Mouse (Mus musculus): ENCODE measurements around the gene Arrdc2. TPM values are rescaled to one million over a fixed set of nuclear protein-coding genes. Genes with fewer than 3 reads are reported as not detected.

Arrdc2 gene
- total and polyA plus RNA-seq, 3 experiments, result 13.1 to 22.5 TPM; not detected in 1

GRCm38 (mm10) chr8:70800648-70801047 lies 38.9 kb downstream of the Arrdc2 start:
- no peak overlapping the region for H3K9ac ChIP-seq (ENCODE audit: control insufficient read depth, low read depth, low read length, poor library complexity, severe bottlenecking)
- H3K79me2 ChIP-seq (ENCODE audit: control insufficient read depth, insufficient read depth, low read length, poor library complexity), result no peaks in the 10 kb centered on the region; the same call in 1 of the 2 replicates
- peaks cover 0 to 6% of the 10 kb centered on the region in 2 experiments; a peak in 1 of 4 replicates for H3K36me3 ChIP-seq (ENCODE audit: control insufficient read depth in 1 of 2, insufficient read depth in 2 of 2, low read length in 2 of 2)
- TF ChIP-seq MAFK (IDR thresholded peaks at IDR 0.05; ENCODE audit: borderline replicate concordance, low read depth, low read length) (no peak), USF2 (IDR thresholded peaks at IDR 0.05; ENCODE audit: borderline replicate concordance in 1 of 2, insufficient read depth in 1 of 2, low read depth in 1 of 2, low read length in 2 of 2) (no peak), POLR2A (IDR thresholded peaks at IDR 0.05; ENCODE audit: control insufficient read depth in 1 of 2, insufficient read depth in 1 of 2, low read depth in 1 of 2, low read length in 2 of 2, poor library complexity in 1 of 2) (no peak), CHD1 (IDR thresholded peaks at IDR 0.05; ENCODE audit: low read depth, low read length) (no peak), ETS1 (IDR thresholded peaks at IDR 0.05; ENCODE audit: low read depth, low read length) (no peak), SMC3 (IDR thresholded peaks at IDR 0.05; ENCODE audit: low read depth, low read length) (no peak), POLR2AphosphoS5 (IDR thresholded peaks at IDR 0.05; ENCODE audit: borderline replicate concordance, low read depth, low read length) (no peak), ZMIZ1 (IDR thresholded peaks at IDR 0.05; ENCODE audit: low read depth, low read length) (no peak), MYC (IDR thresholded peaks at IDR 0.05; ENCODE audit: low read depth, low read length) (no peak), GATA1 (IDR thresholded peaks at IDR 0.05; ENCODE audit: low read depth, low read length) (no peak)
- no peaks in the 10 kb centered on the region for H3K27me3 ChIP-seq (ENCODE audit: control insufficient read depth in 1 of 2, insufficient read depth in 2 of 2, low read length in 2 of 2)
- H3K27ac ChIP-seq (ENCODE audit: control insufficient read depth, low read depth, low read length), result no peak overlapping the region
- DNase-seq (ENCODE audit: low read depth, low spot score), result no peak
- peaks cover 0 to 10% of the 10 kb centered on the region in 2 experiments; a peak in 3 of 4 replicates for H3K4me1 ChIP-seq (ENCODE audit: control insufficient read depth in 1 of 2, insufficient read depth in 2 of 2, low read length in 2 of 2)
- no peak overlapping the region for H3K4me3 ChIP-seq (ENCODE audit: control insufficient read depth in 1 of 2, insufficient read depth in 1 of 2, low read depth in 2 of 2, low read length in 2 of 2)
- H3K9me3 ChIP-seq (replicated peaks; ENCODE audit: insufficient read depth, low read length), result no peaks in the 10 kb centered on the region

DNA sequence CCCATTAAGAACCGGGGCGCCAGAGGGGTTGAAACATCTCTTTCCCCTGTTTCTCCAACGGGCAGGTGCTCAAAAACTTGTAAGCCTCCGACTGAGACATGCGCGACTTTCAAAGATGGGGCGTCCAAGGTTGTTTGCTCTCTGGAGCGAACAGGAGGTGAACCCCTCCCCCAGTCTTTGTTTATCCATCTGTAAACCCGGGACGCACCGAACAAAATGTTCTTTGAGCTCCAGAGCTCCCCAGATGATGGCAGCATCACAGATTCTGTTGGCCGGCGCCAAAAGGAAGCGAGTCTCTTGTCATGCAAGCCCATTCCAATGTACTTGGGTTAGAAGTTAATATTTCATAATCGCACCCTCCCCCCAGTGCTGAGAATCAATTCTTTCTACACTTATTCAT lies 41.2 kb downstream of the Arrdc2 start:
- no peak overlapping the region for H3K4me3 ChIP-seq (ENCODE audit: control insufficient read depth in 1 of 2, insufficient read depth in 1 of 2, low read depth in 2 of 2, low read length in 2 of 2)
- no peaks in the 10 kb centered on the region for H3K9me3 ChIP-seq (replicated peaks; ENCODE audit: insufficient read depth, low read length)
- DNase-seq (ENCODE audit: low read depth, low spot score), result no peak
- H3K36me3 ChIP-seq (ENCODE audit: control insufficient read depth in 1 of 2, insufficient read depth in 2 of 2, low read length in 2 of 2), result peaks cover 0 to 3% of the 10 kb centered on the region in 2 experiments; a peak in 1 of 4 replicates
- no peak overlapping the region for H3K9ac ChIP-seq (ENCODE audit: control insufficient read depth, low read depth, low read length, poor library complexity, severe bottlenecking)
- H3K4me1 ChIP-seq (ENCODE audit: control insufficient read depth in 1 of 2, insufficient read depth in 2 of 2, low read length in 2 of 2), result peaks cover 0 to 6% of the 10 kb centered on the region in 2 experiments; a peak in 2 of 4 replicates
- no peaks in the 10 kb centered on the region for H3K27me3 ChIP-seq (ENCODE audit: control insufficient read depth in 1 of 2, insufficient read depth in 2 of 2, low read length in 2 of 2)
- H3K27ac ChIP-seq (ENCODE audit: control insufficient read depth, low read depth, low read length), result no peak overlapping the region
- TF ChIP-seq CHD1 (IDR thresholded peaks at IDR 0.05; ENCODE audit: low read depth, low read length), result no peak
- no peaks in the 10 kb centered on the region for H3K79me2 ChIP-seq (ENCODE audit: control insufficient read depth, insufficient read depth, low read length, poor library complexity)

DNA sequence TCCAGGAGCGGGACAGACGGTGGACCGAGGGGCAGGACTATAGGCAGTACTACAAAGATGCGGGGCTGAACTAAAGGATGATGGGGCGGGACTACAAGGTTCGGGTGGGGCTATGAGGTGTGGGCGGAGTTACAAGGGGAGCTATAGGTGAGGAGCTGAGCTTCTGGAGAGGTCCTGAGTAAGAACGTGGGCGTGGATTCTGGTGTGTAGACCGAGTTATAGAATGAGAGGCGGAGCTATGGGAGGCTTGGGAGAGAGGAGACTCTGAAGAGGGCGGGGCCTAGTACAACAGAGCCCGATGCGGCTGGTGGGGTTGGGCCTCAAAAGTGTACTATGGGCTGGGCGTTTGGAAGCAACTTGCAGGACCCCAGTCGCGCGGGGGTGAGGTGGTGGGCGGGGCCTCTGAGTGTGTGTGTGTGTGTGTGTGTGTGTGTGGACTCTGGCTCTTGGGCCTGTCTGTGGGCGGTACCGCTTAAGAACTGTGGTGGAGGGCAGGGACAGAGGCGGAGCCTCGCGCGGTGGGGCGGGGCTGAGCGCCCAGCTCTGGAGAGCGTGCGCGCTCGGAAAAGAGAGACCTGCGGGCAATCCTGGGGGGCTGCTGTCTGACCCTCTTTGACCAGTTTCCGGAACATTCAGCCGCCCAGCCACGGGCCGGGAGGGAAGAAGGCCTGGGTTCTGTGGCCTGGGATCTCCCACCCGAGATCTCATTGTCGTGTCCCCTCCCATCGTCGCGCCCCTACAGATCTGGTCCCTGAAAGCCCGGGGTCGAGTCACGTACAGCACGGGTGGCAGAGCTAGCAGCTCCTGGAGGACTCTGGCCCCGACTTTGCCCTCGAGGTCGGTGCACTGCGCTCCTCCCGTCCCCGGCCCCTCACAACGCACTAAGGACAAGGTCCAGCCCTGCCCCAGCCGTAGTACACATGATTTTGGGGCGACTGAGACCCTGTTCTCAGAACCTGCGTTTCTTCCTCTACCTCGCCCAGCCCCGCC lies 42.1 kb downstream of the Arrdc2 start:
- Histone ChIP-seq H3K9me3 (replicated peaks; ENCODE audit: insufficient read depth, low read length) (no peaks in the 10 kb centered on the region), H3K27me3 (ENCODE audit: control insufficient read depth in 1 of 2, insufficient read depth in 2 of 2, low read length in 2 of 2) (no peaks in the 10 kb centered on the region), H3K27ac (ENCODE audit: control insufficient read depth, low read depth, low read length) (no peak overlapping the region), H3K9ac (ENCODE audit: control insufficient read depth, low read depth, low read length, poor library complexity, severe bottlenecking) (peak overlapping the region; percentile 58), H3K79me2 (ENCODE audit: control insufficient read depth, insufficient read depth, low read length, poor library complexity) (no peaks in the 10 kb centered on the region), H3K36me3 (ENCODE audit: control insufficient read depth in 1 of 2, insufficient read depth in 2 of 2, low read length in 2 of 2) (no peaks in the 10 kb centered on the region; a peak in 1 of 4 replicates), H3K4me3 (ENCODE audit: control insufficient read depth in 1 of 2, insufficient read depth in 1 of 2, low read depth in 2 of 2, low read length in 2 of 2) (peak overlapping the region; percentile 56 to 73), H3K4me1 (ENCODE audit: control insufficient read depth in 1 of 2, insufficient read depth in 2 of 2, low read length in 2 of 2) (peaks cover 0 to 12% of the 10 kb centered on the region in 2 experiments; a peak in 2 of 4 replicates)
- peak; percentile 98 for DNase-seq (ENCODE audit: low read depth, low spot score)
- TF ChIP-seq NELFE (IDR thresholded peaks at IDR 0.05; ENCODE audit: low read depth, low read length) (peak; percentile 33; the same call in 1 of the 2 replicates), CTCF (IDR thresholded peaks at IDR 0.05 in 2 of 3, conservative IDR thresholded peaks at IDR 0.05 in 1 of 3; ENCODE audit: control insufficient read depth in 1 of 3, insufficient read depth in 1 of 3, low read depth in 2 of 3, low read length in 3 of 3, poor library complexity in 1 of 3, severe bottlenecking in 1 of 3) (no peak), RCOR1 (IDR thresholded peaks at IDR 0.05; ENCODE audit: low read depth, low read length) (no peak), USF2 (IDR thresholded peaks at IDR 0.05; ENCODE audit: borderline replicate concordance in 1 of 2, insufficient read depth in 1 of 2, low read depth in 1 of 2, low read length in 2 of 2) (no peak), KAT2A (conservative IDR thresholded peaks at IDR 0.05; ENCODE audit: low read depth, low read length) (no peak), MXI1 (IDR thresholded peaks at IDR 0.05; ENCODE audit: low read depth, low read length) (peak; percentile 56; the same call in 1 of the 2 replicates), SIN3A (IDR thresholded peaks at IDR 0.05; ENCODE audit: low read length) (peak; percentile 45), SMC3 (IDR thresholded peaks at IDR 0.05; ENCODE audit: low read depth, low read length) (no peak), HCFC1 (IDR thresholded peaks at IDR 0.05; ENCODE audit: low read depth, low read length) (no peak)

Measured in MEL (cell line).